In genomic region chr3:149150796-149151195, GRCm38 (mm10) we compare ENCODE assay signal across 26 mouse cellular contexts.
DNase-seq lines count a peak whose midpoint lies in the region; ATAC-seq lines count a peak whose summit lies in the region.
"Had no signal": no experiment of that assay in that cellular context is flagged by ENCODE, and none has a peak within 500 bp of the region (broad histone marks: within the 10 kb centered on the region; RNA-seq: fewer than 3 reads in every experiment).

No protein-coding gene starts in this region.

- 0 out of 2 replicates have a peak overlapping the region, but pooled peaks have one; percentile 23 for H3K27ac ChIP-seq in midbrain, embryonic 10.5 days (replicated peaks)
- H3K27ac ChIP-seq in midbrain, embryonic 14.5 days (replicated peaks; ENCODE audit: low read depth, low read length) = no peak overlapping the region
- H3K27ac ChIP-seq: embryonic facial prominence, embryonic 10.5 days; embryonic facial prominence, embryonic 12.5 days; forebrain, embryonic 13.5 days; forebrain, embryonic 15.5 days had no signal

- 89% methylated on average over 3 of the region's 3 CpGs for WGBS in midbrain, embryonic 10.5 days
- WGBS in midbrain, embryonic 14.5 days = 88% methylated on average over 3 of the region's 3 CpGs

- H3K27me3 ChIP-seq in midbrain, embryonic 10.5 days (ENCODE audit: low read depth, poor library complexity, severe bottlenecking) = no peaks in the 10 kb centered on the region
- H3K27me3 ChIP-seq in midbrain, embryonic 14.5 days (ENCODE audit: control insufficient read depth, insufficient read depth, low read length) = no peaks in the 10 kb centered on the region
- H3K27me3 ChIP-seq: CH12.LX; embryonic facial prominence, embryonic 12.5 days; forebrain, embryonic 13.5 days; forebrain, embryonic 15.5 days; Patski had no signal

- H3K4me3 ChIP-seq in midbrain, embryonic 10.5 days = no peak overlapping the region
- no peak overlapping the region for H3K4me3 ChIP-seq in midbrain, embryonic 14.5 days (replicated peaks; ENCODE audit: low read depth, low read length)
- H3K4me3 ChIP-seq: embryonic facial prominence, embryonic 10.5 days; embryonic facial prominence, embryonic 12.5 days; forebrain, embryonic 13.5 days; forebrain, embryonic 15.5 days had no signal

- no peak overlapping the region for H3K4me2 ChIP-seq in midbrain, embryonic 14.5 days (ENCODE audit: low read length)
- H3K4me2 ChIP-seq: embryonic facial prominence, embryonic 12.5 days; forebrain, embryonic 13.5 days; forebrain, embryonic 15.5 days had no signal

- DNase-seq in midbrain, embryonic 10.5 days (ENCODE audit: low spot score) = no peak
- DNase-seq in midbrain, embryonic 14.5 days = no peak
- DNase-seq in c-Kit-positive CD71-positive TER-119-positive erythroid progenitor cells, embryonic 14.5 days (ENCODE audit: low spot score) = no peak
- DNase-seq in kidney, postnatal 14 days = no peak
- DNase-seq: adrenal gland, adult 8-10 months; adrenal gland, postnatal 14 days; adrenal gland, postnatal 36 days; B cell, adult 2 months; cerebellum, adult 11 months; cerebellum, adult 18-20 months; cerebellum, adult 8-10 months; cerebellum, adult 9-11 months; cerebellum, postnatal 14 days; cerebellum, postnatal 36 days had no signal

- ATAC-seq in midbrain, embryonic 14.5 days (ENCODE audit: low FRiP score, low TSS enrichment) = no peak
- peak; percentile 43 for ATAC-seq in common myeloid progenitor, adult 5-6 weeks (replicated peaks; ENCODE audit: low read depth, poor library complexity, severe bottlenecking)
- peak; percentile 10; the same call in 1 of the 2 replicates for ATAC-seq in megakaryocyte, adult 5-6 weeks (ENCODE audit: poor library complexity, severe bottlenecking)
- ATAC-seq in megakaryocyte-erythroid progenitor cell, adult 5-6 weeks (replicated peaks; ENCODE audit: low FRiP score, low TSS enrichment, poor library complexity, severe bottlenecking) = peak; percentile 64
- ATAC-seq: activated CD4-positive, CD25-positive, alpha-beta regulatory T cell, adult 4 months; CD4-positive, CD25-positive, alpha-beta regulatory T cell, adult 4 months; forebrain, embryonic 13.5 days; forebrain, embryonic 15.5 days; Patski had no signal

- H3K36me3 ChIP-seq in midbrain, embryonic 10.5 days = no peaks in the 10 kb centered on the region
- no peaks in the 10 kb centered on the region for H3K36me3 ChIP-seq in midbrain, embryonic 14.5 days (ENCODE audit: control insufficient read depth, insufficient read depth, low read length)
- H3K36me3 ChIP-seq: embryonic facial prominence, embryonic 10.5 days; embryonic facial prominence, embryonic 12.5 days; forebrain, embryonic 15.5 days; G1E had no signal

- 0 out of 2 replicates have a peak, but pooled peaks cover 3% of the 10 kb centered on the region for H3K4me1 ChIP-seq in midbrain, embryonic 10.5 days
- no peaks in the 10 kb centered on the region for H3K4me1 ChIP-seq in midbrain, embryonic 14.5 days (ENCODE audit: control insufficient read depth, insufficient read depth, low read length)
- H3K4me1 ChIP-seq: embryonic facial prominence, embryonic 12.5 days; forebrain, embryonic 13.5 days had no signal

- H3K9me3 ChIP-seq in midbrain, embryonic 10.5 days (replicated peaks) = no peaks in the 10 kb centered on the region
- H3K9me3 ChIP-seq in midbrain, embryonic 14.5 days (ENCODE audit: control insufficient read depth, low read length) = no peaks in the 10 kb centered on the region
- H3K9me3 ChIP-seq: embryonic facial prominence, embryonic 10.5 days; embryonic facial prominence, embryonic 12.5 days; forebrain, embryonic 13.5 days; forebrain, embryonic 15.5 days had no signal

- H3K9ac ChIP-seq in midbrain, embryonic 14.5 days (replicated peaks; ENCODE audit: low read length) = no peak overlapping the region
- H3K9ac ChIP-seq: embryonic facial prominence, embryonic 12.5 days; forebrain, embryonic 13.5 days; forebrain, embryonic 15.5 days had no signal
